ENCODE assay signal across 10 mouse cellular contexts in the genomic region with DNA sequence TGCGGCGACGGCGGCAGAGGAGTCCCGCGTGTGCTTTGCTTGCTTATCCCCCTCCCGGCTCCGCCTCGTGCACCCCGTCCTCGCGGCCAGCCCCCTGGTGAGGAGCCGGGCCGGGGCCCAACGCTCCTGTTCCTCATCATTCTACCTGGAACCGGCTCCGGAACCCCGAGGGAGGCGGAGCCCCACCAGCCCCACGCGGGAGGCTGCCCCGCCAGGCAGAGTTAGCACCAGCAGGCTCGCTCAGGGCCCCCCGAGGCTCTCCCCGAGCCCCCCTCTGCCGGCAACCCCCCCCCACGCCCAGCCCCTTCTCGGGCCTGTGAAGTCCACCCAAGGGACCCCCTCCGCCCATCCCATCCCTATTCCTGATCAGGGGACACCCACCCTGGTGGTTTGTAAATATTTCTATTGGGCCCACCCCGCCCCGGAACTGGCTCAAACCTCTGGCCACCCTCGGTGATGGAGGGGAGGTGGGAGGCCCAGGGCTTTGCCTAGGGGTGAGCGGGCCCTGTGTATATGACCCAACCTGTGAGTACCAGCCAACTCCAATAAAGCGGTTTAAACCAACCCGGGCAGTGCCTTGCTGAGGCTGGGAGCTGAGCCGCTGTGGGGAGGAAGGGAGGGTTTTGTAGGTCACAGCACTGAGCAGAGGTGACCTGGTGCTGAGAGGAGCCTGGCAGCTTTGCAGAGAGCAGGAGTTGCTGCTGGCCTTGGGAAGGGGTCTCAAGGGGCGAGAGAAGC. TPM values are rescaled to one million over a fixed set of nuclear protein-coding genes. Genes with fewer than 3 reads are reported as not detected.
DNase-seq lines count a peak whose midpoint lies in the region; ATAC-seq and TF ChIP-seq lines count a peak whose summit lies in the region.
"Had no signal": no experiment of that assay in that cellular context is flagged by ENCODE, and none has a peak within 500 bp of the region (broad histone marks: within the 10 kb centered on the region; RNA-seq: fewer than 3 reads in every experiment).

No protein-coding gene starts in this region.

- no peak for TF ChIP-seq CTCF in layer of hippocampus, adult 2 months (conservative IDR thresholded peaks at IDR 0.05)
- no peak for TF ChIP-seq CTCF in embryonic fibroblast, embryonic 13.5 days (IDR thresholded peaks at IDR 0.05; ENCODE audit: borderline replicate concordance, insufficient read depth, low read length)

- peak overlapping the region; percentile 60 for H3K4me3 ChIP-seq in layer of hippocampus, adult 2 months
- peak overlapping the region; percentile 50; the same call in 1 of the 2 replicates for H3K4me3 ChIP-seq in embryonic fibroblast, embryonic 13.5 days (ENCODE audit: insufficient read depth, low read length)
- H3K4me3 ChIP-seq in intestine, embryonic 15.5 days (replicated peaks), result peak overlapping the region; percentile 56
- peak overlapping the region; percentile 71 for H3K4me3 ChIP-seq in midbrain, embryonic 10.5 days

- H3K9ac ChIP-seq in intestine, embryonic 15.5 days, result peak overlapping the region; percentile 64

- WGBS in intestine, embryonic 15.5 days, result 12% methylated on average over 31 of the region's 37 CpGs
- 12% methylated on average over 37 of the region's 37 CpGs for WGBS in midbrain, embryonic 10.5 days

- DNase-seq in layer of hippocampus, adult 2 months (ENCODE audit: low spot score in 2 of 2), result no peak
- no peak for DNase-seq in layer of hippocampus, postnatal 25 days (ENCODE audit: extremely low spot score in 1 of 2, low spot score in 1 of 2)
- no peak for DNase-seq in midbrain, embryonic 10.5 days (ENCODE audit: low spot score)
- no peak for DNase-seq in gastrocnemius, postnatal 25 days
- no peak for DNase-seq in ovary, postnatal 10 days (ENCODE audit: low spot score)

- peaks cover 27% of the 10 kb centered on the region for H3K27me3 ChIP-seq in intestine, embryonic 15.5 days (replicated peaks)
- peaks cover 50% of the 10 kb centered on the region for H3K27me3 ChIP-seq in midbrain, embryonic 10.5 days (ENCODE audit: low read depth, poor library complexity, severe bottlenecking)

- H3K27ac ChIP-seq in layer of hippocampus, adult 2 months, result peak overlapping the region; percentile 81
- H3K27ac ChIP-seq in embryonic fibroblast, embryonic 13.5 days (ENCODE audit: insufficient read depth, low read length), result no peak overlapping the region
- H3K27ac ChIP-seq in intestine, embryonic 15.5 days, result no peak overlapping the region
- peak overlapping the region; percentile 89 for H3K27ac ChIP-seq in midbrain, embryonic 10.5 days (replicated peaks)

- H3K9me3 ChIP-seq in intestine, embryonic 15.5 days, result no peaks in the 10 kb centered on the region
- no peaks in the 10 kb centered on the region for H3K9me3 ChIP-seq in midbrain, embryonic 10.5 days (replicated peaks)
- H3K9me3 ChIP-seq: G1E had no signal

- H3K36me3 ChIP-seq in intestine, embryonic 15.5 days, result no peaks in the 10 kb centered on the region
- no peaks in the 10 kb centered on the region for H3K36me3 ChIP-seq in midbrain, embryonic 10.5 days
- H3K36me3 ChIP-seq: G1E had no signal

- ATAC-seq in intestine, embryonic 15.5 days, result peak; percentile 2; the same call in 1 of the 2 replicates
- ATAC-seq in erythroid progenitor cell, adult 5-6 weeks (replicated peaks; ENCODE audit: low FRiP score, poor library complexity, severe bottlenecking), result no peak

- H3K4me1 ChIP-seq in embryonic fibroblast, embryonic 13.5 days (ENCODE audit: control insufficient read depth, insufficient read depth, low read length), result no peaks in the 10 kb centered on the region
- peaks cover 24% of the 10 kb centered on the region for H3K4me1 ChIP-seq in intestine, embryonic 15.5 days (replicated peaks)
- H3K4me1 ChIP-seq in midbrain, embryonic 10.5 days, result peaks cover 36% of the 10 kb centered on the region

- H3K4me2 ChIP-seq in intestine, embryonic 15.5 days (replicated peaks), result peak overlapping the region; percentile 99

- no peak for TF ChIP-seq POLR2A in embryonic fibroblast, embryonic 13.5 days (IDR thresholded peaks at IDR 0.05; ENCODE audit: low read depth, low read length)

RNA-seq across cellular contexts. Expression of a gene that starts 29.9 kb away (rescaled TPM):
- 100 to 1,000 TPM; 110 to 112 TPM for total RNA-seq in layer of hippocampus, adult 2 months (2021)
- 100 to 1,000 TPM; 114 to 131 TPM for total RNA-seq in layer of hippocampus, postnatal 25 days (2021)
- polyA plus RNA-seq in embryonic fibroblast, embryonic 13.5 days (2011; ENCODE audit: insufficient read length, low read depth, missing spikeins), result not detected in 2 replicates
- polyA plus RNA-seq in intestine, embryonic 15.5 days (2015; fragmentation: Nextera tagmentation; extraction: Ambion mirVana), result 0.68 and 0.72 TPM in 2 replicates
- 0.53 and 1.4 TPM in 2 replicates for polyA plus RNA-seq in midbrain, embryonic 10.5 days (2016; fragmentation: Nextera tagmentation; extraction: Ambion mirVana)
- not detected for total RNA-seq in gastrocnemius, postnatal 25 days (2021)
- total RNA-seq in erythroid progenitor cell, adult 5-6 weeks (2015; ENCODE audit: low replicate concordance), result not detected in 2 replicates
- total RNA-seq in erythroid progenitor cell, adult 5-6 weeks (2017; ENCODE audit: low replicate concordance), result not detected in 2 replicates
- total RNA-seq: G1E; hematopoietic stem cell, adult 5-6 weeks had no signal
- polyA plus RNA-seq: G1E had no signal

Comparison
In these comparisons a context has a peak if more than half of its experiments do, and no peak if none do; other contexts are left out.
1. H3K27ac ChIP-seq: peak in layer of hippocampus, adult 2 months (single experiment) and midbrain, embryonic 10.5 days (single experiment); none in embryonic fibroblast, embryonic 13.5 days (single experiment) and intestine, embryonic 15.5 days (single experiment).
2. RNA of a gene that starts 29.9 kb away (total RNA-seq): 114 to 131 TPM in layer of hippocampus, postnatal 25 days and 110 to 112 TPM in layer of hippocampus, adult 2 months; not detected in gastrocnemius, postnatal 25 days and not detected in erythroid progenitor cell, adult 5-6 weeks; every median in the first group is over 100 times any median in the second.
3. Peak in every context shown above with its lines, with median percentiles within 50 percentile points of each other: H3K4me3 ChIP-seq.